Mouse (Mus musculus) adrenal gland, postnatal 14 days (tissue): ENCODE measurements at regions not wholly inside any gene's neighbourhood (a gene's known extent, or its start where the extent isn't known, plus 50 kb on each side); places are given as distances from the start of the nearest gene placed in this dataset.
"Not testable (repeated sequence)": the region's sequence is repeated elsewhere in the genome, so short reads cannot be mapped to it uniquely, and the experiment has no call there.

Source experiments
- DNase-seq: peaks from one replicate; pipeline ENCODE4 v3.0.0; 2021; ENCODE audit warnings: mixed read lengths

- DNase-seq, result no peak
Observed at GRCm38 (mm10) chr13:26267501-26267900, 502.5 kb downstream of the Hdgfl1 start.

DNA sequence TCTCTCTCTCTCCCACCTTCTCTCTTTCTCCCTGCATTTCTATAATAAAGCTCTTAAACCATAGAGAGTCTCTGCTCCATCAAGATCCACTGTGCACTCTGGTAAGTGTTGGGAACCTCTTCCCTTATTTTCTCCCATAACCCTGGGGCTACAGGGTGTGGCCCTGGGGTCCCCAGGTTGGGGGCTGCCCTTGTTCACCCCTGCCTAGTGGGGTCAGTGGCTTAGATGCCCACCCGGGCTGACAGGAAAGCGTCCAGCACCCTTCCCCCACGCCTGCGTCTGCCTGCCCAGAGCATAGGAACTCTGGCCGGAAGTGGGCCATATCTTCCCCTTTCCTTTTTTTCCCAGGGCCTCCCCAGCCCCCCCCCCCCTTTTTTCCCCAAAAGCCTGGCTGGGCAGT lies 534.0 kb downstream of the Hdgfl1 start:
- no peak for DNase-seq

GRCm38 (mm10) chr13:26234703-26235102 lies 535.3 kb downstream of the Hdgfl1 start:
- no peak for DNase-seq

GRCm38 (mm10) chr13:26217299-26217698 lies 552.7 kb downstream of the Hdgfl1 start:
- DNase-seq, result no peak

DNA sequence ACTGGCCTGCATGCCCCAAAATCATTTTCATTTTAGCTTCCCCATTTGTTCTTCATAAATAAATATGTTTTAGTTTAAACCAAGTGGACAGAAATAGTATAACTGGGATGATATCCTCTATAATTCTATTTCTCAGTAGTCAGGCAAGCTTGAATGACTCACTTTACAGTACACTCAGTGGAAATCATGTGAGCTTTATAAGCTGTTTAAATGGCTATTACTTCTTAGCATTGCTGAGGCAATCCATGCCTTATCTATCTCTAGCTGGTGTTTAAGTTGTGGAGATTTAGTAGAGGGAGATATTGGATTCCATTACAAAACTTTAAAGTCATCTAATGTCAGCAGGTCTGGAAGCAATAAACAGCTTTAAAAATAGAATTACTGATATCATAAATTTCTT lies 553.4 kb downstream of the Hdgfl1 start:
- DNase-seq, result no peak

GRCm38 (mm10) chr13:26205532-26206105 lies 564.3 kb downstream of the Hdgfl1 start:
- DNase-seq, result no peak

DNA sequence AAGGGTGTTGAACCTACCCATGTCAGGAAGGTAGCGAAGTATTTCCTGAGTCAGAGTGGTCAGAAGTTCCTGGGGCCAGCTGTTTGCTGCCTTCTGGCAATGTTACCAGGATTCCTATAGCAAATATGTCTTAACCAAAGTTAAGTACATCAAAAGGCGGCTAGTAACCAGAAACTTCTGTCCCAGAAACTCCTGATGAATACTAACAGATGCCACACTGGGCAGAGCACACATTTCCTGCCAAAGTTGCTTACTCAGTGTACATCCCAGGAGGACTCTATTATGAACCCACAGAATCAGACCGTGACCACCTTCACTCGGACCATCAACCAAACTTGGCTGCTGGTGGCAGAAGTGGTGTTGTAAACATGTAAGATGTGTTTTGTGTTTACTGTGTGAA lies 575.3 kb downstream of the Hdgfl1 start:
- no peak for DNase-seq

DNA sequence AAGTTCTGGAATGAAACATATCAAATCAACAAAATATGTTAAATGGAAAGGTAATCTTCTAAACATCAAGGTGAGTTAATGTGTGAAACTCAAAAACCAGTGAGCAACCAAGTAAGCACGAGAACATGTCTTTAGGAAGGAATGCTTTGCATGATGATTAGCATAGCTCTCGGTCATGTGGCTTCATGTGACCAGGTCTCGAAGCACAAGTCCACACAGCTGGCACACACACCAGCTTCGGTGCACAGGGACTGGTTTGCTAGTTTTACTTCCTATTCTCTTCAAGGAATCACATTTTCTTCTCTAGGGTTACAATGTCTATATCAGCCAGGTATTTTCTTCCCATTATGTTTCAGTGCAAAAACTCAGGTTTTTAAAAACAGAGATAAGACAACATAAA lies 586.1 kb downstream of the Hdgfl1 start:
- DNase-seq, result no peak

GRCm38 (mm10) chr13:26171891-26172482 lies 598.0 kb downstream of the Hdgfl1 start:
- DNase-seq, result no peak

GRCm38 (mm10) chr13:26169641-26170040 lies 600.3 kb downstream of the Hdgfl1 start:
- DNase-seq, result no peak

DNA sequence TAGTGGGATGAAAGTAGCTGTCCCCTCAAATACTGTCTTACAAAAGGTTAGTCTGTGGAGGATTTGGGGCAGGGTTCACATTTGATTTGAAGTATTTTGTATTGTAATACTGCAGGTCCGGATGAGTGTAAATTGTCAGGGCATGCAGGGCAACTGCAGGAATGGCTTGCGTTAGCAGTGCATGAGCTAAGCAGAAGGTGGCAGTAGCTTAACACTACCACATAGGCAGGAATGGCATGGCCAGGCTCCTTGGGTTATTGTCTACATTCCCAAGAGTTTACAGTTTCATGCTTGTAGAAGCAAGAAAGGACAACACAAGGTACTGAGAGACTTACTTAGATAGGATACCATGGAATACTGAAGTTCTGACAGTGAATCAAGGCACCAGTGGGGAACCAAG lies 611.3 kb downstream of the Hdgfl1 start:
- no peak for DNase-seq

DNA sequence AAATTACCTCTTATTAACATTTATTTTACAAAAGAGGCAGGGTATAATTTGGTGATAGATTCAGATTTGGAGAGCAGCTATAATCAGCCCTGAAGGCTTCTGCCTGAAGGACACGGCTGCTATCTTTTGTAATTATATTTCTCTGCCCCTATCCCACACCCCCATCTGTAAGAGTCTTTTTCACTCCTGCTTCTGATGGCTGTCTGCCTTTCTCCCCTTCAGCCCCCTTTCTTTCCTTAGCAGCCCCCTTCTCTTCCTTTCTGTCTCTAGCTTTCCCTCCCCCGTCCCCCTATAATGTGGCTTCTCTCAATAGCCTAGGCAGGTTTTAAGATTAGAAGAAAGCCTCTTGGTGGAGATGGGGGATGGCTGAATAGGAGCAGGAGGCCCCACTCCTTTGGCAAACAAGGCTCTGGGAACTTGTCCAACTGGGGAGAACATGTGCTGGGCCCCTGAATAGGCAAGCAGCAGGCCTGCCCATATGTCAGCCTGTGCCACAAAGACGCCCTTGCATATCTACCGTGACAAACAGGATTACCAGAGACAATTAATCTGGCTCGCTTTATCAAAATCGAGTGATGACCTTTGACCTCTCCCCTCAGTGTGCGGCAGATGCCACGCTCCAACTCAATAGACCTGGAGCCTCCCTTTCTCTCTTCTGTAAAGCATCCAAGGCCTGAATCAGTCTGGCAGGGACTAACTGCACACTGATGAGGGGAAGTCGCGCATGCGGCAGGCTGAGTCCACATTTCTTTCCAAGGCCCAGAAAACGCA lies 615.1 kb downstream of the Hdgfl1 start:
- no peak for DNase-seq

- no peak for DNase-seq
Observed at GRCm38 (mm10) chr13:26154251-26154650, 615.7 kb downstream of the Hdgfl1 start.

DNA sequence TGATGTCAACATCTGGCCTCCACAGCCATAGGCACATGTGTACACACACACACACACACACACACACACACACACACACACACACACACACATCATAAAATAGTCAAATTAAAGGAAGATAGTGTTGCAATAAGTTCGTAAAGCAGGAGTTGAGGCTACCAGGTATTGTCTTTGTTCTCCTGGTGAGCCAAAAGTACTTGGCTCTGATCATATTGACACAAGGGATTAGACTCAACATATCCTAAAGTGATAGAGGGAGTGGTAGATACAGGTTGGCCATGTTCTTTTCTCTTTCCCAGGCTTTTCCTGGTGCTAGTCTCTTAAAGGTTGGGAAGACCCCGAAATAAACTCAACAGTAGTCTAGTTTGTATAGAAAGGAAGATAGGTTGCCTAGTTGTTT lies 616.9 kb downstream of the Hdgfl1 start:
- no peak for DNase-seq

- no peak for DNase-seq
Observed at GRCm38 (mm10) chr13:26150426-26150825, 619.5 kb downstream of the Hdgfl1 start.

DNA sequence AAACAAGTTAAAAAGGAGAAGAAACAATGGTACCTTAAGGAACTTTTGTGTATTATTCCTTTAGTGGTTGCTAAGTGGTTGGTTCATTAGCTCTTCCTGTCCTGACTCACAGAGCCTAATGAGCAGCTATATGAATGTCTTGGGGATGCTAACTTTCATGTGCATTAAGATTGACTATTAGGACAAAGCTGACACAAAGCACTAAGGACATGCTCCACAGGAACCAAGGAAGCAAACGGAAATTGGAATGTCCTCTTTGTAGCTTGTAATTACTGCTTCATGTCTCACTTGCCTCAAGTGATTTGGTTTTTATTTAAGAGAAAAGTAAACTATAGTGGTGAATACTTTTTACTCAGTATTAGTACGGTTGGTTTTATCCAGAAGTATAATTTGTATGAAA lies 627.2 kb downstream of the Hdgfl1 start:
- no peak for DNase-seq

DNA sequence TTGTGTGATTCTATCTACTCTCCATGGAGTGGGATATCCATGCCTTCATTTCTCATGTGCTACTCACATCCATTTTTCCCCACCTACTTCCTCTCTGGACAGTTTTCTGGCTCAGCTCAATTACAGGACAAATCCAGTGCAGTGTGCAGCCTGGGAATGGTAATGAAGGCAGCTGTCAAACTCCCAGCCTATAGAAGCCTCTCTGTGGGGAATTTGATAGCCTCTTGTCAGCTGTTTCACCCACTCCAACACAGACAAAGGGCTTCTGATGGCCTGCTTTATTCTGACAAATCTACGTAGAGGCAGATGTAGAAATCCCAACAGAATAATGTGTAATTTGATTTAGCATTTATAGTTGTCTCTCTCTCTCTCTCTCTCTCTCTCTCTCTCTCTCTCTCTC lies 650.6 kb downstream of the Hdgfl1 start:
- no peak for DNase-seq

GRCm38 (mm10) chr13:26114136-26114535 lies 655.8 kb downstream of the Hdgfl1 start:
- no peak for DNase-seq

DNA sequence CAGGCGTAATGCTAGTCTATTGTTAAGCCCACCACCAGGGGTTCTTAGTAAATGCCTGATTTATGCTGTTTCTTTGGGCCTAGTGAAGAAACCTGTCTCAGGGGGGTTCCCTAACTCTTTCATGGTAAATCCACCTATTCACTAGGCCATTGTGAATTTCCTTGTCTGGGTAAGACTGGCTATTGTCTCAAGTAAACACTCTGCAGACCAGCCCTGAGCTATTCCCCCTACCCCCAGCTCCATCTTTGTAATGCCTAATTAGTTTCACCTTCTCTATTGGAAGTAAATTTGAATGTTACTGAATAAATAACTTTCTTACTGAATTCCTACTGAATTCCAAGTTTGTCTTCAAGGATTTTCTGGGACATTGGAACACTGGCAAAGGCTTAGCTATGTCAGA lies 656.2 kb downstream of the Hdgfl1 start:
- DNase-seq, result not testable (repeated sequence)

- no peak for DNase-seq
Observed at GRCm38 (mm10) chr13:26112579-26112978, 657.4 kb downstream of the Hdgfl1 start.

DNA sequence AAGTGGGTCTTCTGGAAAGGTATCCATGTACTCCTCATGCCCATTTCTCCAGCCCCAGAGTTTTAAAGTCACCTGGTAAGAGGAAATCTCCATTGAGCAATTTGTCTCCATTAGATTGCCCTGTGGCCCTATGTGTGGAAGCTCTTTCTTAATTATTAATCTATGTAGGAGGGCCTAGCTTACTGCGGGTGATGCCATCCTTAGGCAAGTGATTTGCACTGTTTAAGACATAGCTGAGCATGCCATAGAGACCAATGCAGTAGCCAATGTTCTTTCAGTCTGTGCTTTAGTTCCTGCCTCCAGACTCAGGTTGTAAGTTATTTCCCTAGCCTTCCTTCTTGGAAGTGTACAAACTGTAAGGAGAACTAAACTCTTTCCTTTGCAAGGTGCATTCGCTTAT lies 661.0 kb downstream of the Hdgfl1 start:
- no peak for DNase-seq

DNA sequence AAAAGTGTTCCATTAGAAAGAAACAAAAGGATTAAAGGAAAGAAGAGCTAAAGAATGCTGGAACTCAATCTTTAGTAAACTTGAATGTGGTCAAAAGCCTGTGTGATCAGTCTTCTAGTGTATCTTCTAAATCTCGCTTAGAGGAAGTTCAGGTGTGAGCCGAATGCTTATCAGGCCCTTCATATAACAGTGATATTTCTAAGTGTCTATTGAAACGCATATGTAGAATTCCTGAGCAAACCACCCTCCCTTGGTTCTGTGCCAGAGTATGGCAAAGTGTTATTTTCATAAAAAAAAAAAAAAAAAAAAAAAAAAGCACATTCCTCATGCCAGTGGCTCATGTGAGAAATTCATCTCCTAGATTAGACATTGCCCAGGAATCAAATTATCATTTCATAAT lies 681.2 kb downstream of the Hdgfl1 start:
- no peak for DNase-seq

DNA sequence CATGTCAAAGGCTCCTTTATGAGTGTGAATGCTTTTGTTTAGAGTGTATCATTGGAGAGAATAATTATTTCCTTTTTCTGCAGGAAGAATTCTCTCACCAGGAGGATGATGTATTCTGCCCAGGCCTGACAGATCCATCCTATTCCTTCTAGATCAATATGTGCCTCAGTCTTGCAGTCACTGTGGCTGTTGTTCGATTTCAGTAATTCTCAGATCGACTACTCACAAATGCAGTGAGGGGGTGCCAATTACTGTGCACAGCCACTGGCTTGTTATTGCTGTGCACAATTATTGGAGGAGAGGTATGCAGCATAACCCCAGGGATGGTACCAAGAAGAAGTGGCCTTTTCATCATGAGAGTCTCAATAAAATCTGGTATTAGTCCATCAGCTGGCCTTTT lies 689.2 kb downstream of the Hdgfl1 start:
- DNase-seq, result no peak

- DNase-seq, result no peak
Observed at GRCm38 (mm10) chr13:26080302-26080701, 689.7 kb downstream of the Hdgfl1 start.
